Mouse (Mus musculus) spleen, adult 2 months (tissue): ENCODE data around the gene Ip6k2.

Experiments
- CTCF ChIP-seq: fragments of 200-500 bp; IDR thresholded peaks from 2 replicates; pipeline ENCODE4 v1.5.1; 2011; ENCODE audit warnings: mild to moderate bottlenecking, inconsistent platforms; ENCODE audit not compliant: insufficient read depth, insufficient read length, insufficient replicate concordance; ENCODE audit errors: extremely low read depth
- POLR2A ChIP-seq: fragments of 200-500 bp; IDR thresholded peaks from 2 replicates; pipeline ENCODE4 v1.6.1; 2011; ENCODE audit warnings: low read depth, low read length, inconsistent platforms

- TF ChIP-seq POLR2A (no peak), CTCF (no peak)
Observed at GRCm38 (mm10) chr9:108795762-108796161, 12.2 kb downstream of the Ip6k2 start.
